Mouse (Mus musculus): ENCODE data around the gene Pbx2. TPM values are rescaled to one million over a fixed set of nuclear protein-coding genes. Genes with fewer than 3 reads are reported as not detected.
A peak's percentile ranks its signal among the peaks of the same experiment; 100 is the strongest.

Pbx2 gene
- polyA plus RNA-seq, 1 experiment from 2014 or later, result 4.8 TPM

DNA sequence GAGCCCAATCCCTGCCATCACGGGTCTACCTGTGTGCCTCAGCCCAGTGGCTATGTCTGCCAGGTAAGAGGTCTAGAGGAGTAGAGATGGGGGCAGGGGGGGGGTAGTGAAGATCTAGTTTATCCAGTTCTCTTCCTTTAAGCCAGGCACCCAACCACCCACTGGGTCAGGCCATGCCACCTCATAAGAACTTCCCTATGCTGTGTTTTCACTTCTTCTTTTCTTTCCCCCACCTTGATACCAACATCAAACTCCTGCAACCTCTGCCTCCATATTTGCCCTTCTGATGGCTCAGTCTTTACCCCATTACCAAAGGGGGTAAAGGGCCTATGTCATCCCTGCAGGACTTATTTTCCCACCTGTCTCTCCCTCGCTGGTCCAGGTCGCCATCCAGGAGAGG, 13.0 kb upstream of the Pbx2 start:
- Histone ChIP-seq H3K4me3 (no peak overlapping the region), H3K27ac (no peak overlapping the region), H3K4me2 (no peak overlapping the region), H3K9ac (no peak overlapping the region), H3K4me1 (replicated peaks) (no peaks in the 10 kb centered on the region), H3K36me3 (no peaks in the 10 kb centered on the region), H3K27me3 (no peaks in the 10 kb centered on the region), H3K9me3 (replicated peaks) (no peaks in the 10 kb centered on the region)
- no peak for ATAC-seq (replicated peaks; ENCODE audit: insufficient number of reproducible peaks, insufficient read depth, low FRiP score, low read depth)
- WGBS, result 91% methylated on average over 3 of the region's 3 CpGs

DNA sequence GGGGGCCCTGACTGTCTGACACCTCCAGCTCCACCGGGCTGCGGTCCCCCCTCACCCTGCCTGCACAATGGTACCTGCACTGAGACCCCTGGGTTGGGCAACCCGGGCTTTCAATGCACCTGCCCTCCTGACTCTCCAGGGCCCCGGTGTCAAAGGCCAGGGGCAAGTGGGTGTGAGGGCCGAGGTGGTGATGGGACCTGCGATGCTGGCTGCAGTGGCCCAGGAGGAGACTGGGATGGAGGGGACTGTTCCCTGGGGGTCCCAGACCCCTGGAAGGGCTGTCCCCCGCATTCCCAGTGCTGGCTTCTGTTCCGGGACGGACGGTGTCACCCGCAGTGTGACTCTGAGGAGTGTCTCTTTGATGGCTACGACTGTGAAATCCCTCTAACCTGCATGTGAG, 8.5 kb upstream of the Pbx2 start:
- H3K27me3 ChIP-seq, result peaks cover 3% of the 10 kb centered on the region; the same call in 1 of the 2 replicates
- no peak overlapping the region for H3K27ac ChIP-seq
- H3K4me1 ChIP-seq (replicated peaks), result peaks cover 13% of the 10 kb centered on the region
- H3K4me3 ChIP-seq, result no peak overlapping the region
- H3K36me3 ChIP-seq, result no peaks in the 10 kb centered on the region
- H3K4me2 ChIP-seq, result no peak overlapping the region
- no peak for ATAC-seq (replicated peaks; ENCODE audit: insufficient number of reproducible peaks, insufficient read depth, low FRiP score, low read depth)
- 76% methylated on average over 12 of the region's 12 CpGs for WGBS
- H3K9me3 ChIP-seq (replicated peaks), result no peaks in the 10 kb centered on the region
- H3K9ac ChIP-seq, result no peak overlapping the region

DNA sequence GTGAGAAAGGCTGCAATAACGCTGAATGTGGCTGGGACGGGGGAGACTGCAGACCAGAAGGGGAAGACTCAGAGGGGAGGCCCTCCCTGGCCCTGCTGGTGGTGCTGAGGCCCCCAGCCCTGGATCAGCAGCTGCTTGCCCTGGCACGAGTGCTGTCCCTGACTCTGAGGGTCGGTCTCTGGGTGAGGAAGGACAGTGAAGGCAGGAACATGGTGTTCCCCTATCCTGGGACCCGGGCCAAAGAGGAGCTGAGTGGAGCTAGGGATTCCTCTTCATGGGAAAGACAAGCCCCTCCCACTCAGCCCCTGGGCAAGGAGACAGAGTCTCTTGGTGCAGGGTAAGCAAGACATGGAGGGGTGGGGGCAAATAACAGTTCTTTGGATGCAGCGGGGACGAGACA, 7.7 kb upstream of the Pbx2 start:
- no peak for ATAC-seq (replicated peaks; ENCODE audit: insufficient number of reproducible peaks, insufficient read depth, low FRiP score, low read depth)
- Histone ChIP-seq H3K4me3 (no peak overlapping the region), H3K27ac (no peak overlapping the region), H3K4me2 (no peak overlapping the region), H3K27me3 (peaks cover 3% of the 10 kb centered on the region; the same call in 1 of the 2 replicates), H3K36me3 (no peaks in the 10 kb centered on the region), H3K9ac (no peak overlapping the region), H3K4me1 (replicated peaks) (peaks cover 19% of the 10 kb centered on the region), H3K9me3 (replicated peaks) (no peaks in the 10 kb centered on the region)
- 66% methylated on average over 7 of the region's 7 CpGs for WGBS

DNA sequence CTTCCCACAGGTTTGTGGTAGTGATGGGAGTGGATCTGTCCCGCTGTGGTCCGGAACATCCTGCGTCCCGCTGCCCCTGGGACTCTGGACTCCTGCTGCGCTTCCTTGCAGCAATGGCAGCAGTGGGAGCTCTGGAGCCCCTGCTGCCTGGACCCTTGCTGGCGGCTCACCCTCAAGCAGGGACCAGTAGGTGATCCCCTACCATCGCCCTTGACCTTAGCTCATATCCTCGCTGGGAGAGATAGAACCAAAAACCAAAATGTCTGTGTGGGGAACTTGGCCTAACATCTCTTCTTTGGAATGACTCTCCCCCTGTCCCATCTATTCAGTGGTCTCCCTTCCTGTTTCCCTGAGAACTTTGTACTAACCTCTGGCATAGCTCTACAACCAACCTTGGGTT, 7.2 kb upstream of the Pbx2 start:
- Histone ChIP-seq H3K4me2 (no peak overlapping the region), H3K4me3 (no peak overlapping the region), H3K27ac (no peak overlapping the region), H3K9me3 (replicated peaks) (no peaks in the 10 kb centered on the region), H3K27me3 (peaks cover 3% of the 10 kb centered on the region; the same call in 1 of the 2 replicates), H3K4me1 (replicated peaks) (peaks cover 23% of the 10 kb centered on the region), H3K9ac (no peak overlapping the region), H3K36me3 (no peaks in the 10 kb centered on the region)
- ATAC-seq (replicated peaks; ENCODE audit: insufficient number of reproducible peaks, insufficient read depth, low FRiP score, low read depth), result no peak
- 88% methylated on average over 8 of the region's 8 CpGs for WGBS

DNA sequence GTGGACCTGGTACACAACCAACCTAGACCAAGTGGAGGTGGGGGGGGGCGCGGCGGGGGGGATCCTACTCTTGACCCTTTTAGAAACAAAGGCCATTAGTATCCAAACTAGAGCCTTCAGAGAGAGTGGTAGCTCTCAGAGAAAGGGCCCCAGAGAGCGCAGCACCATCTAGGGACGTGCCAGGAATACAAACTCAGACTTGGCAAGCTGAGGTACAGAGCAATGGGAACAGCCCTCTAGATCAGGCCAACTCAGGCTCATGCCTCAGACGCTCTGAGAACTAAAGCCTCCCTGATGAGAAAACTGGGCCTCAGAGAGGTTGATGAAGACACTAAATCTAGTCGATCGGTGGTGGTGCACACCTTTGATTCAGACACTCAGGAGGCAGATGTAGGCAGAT, 5.9 kb upstream of the Pbx2 start:
- Histone ChIP-seq H3K27me3 (peaks cover 3% of the 10 kb centered on the region; the same call in 1 of the 2 replicates), H3K4me2 (no peak overlapping the region), H3K9ac (no peak overlapping the region), H3K4me1 (replicated peaks) (peaks cover 35% of the 10 kb centered on the region), H3K27ac (no peak overlapping the region), H3K4me3 (no peak overlapping the region), H3K9me3 (replicated peaks) (no peaks in the 10 kb centered on the region), H3K36me3 (no peaks in the 10 kb centered on the region)
- 89% methylated on average over 8 of the region's 8 CpGs for WGBS
- no peak for ATAC-seq (replicated peaks; ENCODE audit: insufficient number of reproducible peaks, insufficient read depth, low FRiP score, low read depth)

DNA sequence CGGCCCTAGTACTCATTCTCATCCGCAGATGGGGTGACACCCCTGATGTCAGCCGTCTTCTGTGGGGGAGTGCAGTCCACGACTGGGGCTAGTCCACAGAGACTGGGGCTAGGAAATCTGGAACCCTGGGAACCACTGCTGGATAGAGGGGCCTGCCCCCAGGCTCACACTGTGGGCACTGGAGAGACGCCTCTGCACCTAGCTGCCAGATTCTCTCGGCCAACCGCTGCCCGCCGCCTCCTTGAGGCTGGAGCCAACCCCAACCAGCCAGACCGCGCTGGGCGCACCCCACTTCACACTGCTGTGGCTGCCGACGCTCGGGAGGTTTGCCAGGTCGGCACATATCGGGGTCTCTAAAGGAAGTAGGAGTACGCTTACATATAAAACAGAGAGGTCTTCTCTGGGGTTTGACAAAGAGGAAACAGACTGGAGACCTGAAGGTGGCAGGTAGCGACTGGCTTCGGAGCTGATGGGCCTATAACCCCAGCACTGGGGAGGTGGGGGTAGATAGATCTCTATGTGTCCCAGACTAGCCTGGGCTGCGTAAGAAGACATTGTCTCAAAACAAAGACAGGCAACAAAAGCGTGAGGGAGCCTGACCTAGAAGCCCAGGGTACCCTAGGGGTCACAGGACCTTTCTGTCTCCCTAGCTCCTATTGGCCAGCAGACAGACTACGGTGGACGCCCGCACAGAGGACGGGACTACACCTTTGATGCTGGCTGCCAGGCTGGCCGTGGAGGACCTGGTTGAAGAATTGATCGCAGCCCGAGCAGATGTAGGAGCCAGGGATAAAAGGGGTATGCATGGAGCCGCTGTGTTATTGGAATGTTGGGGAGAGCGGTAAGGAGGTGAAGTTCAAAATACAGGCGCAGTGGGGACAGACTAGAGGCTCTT, 4.9 kb upstream of the Pbx2 start:
- Histone ChIP-seq H3K27ac (peak overlapping the region; percentile 98), H3K36me3 (no peaks in the 10 kb centered on the region), H3K9me3 (replicated peaks) (no peaks in the 10 kb centered on the region), H3K4me3 (peak overlapping the region; percentile 78), H3K27me3 (peaks cover 3% of the 10 kb centered on the region; the same call in 1 of the 2 replicates), H3K9ac (peak overlapping the region; percentile 82), H3K4me1 (replicated peaks) (peaks cover 45% of the 10 kb centered on the region), H3K4me2 (peak overlapping the region; percentile 96)
- no peak for ATAC-seq (replicated peaks; ENCODE audit: insufficient number of reproducible peaks, insufficient read depth, low FRiP score, low read depth)
- WGBS, result 33% methylated on average over 32 of the region's 32 CpGs

DNA sequence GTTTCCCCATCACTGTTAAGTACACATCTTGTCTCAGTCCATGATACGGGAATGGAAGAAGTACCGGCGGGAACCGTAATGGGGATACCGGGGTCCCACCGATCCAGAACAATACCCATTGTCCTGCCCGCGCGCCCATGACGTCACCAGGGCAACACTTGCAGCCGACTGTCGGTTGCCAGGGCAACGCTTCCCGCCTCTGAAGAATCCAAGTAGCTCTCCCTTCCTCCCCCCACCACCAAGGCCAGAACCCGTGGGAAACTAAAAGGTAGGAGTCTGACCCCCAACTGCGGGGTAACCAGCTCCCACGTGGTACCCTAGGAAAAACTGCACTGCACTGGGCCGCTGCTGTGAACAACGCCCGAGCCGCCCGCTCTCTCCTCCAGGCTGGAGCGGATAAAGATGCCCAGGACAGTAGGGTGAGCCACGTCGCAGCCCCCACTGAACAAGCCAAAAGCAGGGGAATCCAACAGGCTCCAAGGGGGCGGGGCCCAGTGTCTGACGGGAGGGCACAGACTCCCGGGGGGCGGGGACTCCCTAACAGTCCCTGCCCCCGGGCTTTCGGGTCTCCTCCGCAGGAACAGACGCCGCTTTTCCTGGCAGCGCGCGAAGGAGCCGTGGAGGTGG, 4.2 kb upstream of the Pbx2 start:
- Histone ChIP-seq H3K36me3 (no peaks in the 10 kb centered on the region), H3K4me2 (peak overlapping the region; percentile 96), H3K9ac (peak overlapping the region; percentile 82), H3K4me3 (peak overlapping the region; percentile 78), H3K27ac (peak overlapping the region; percentile 98), H3K4me1 (replicated peaks) (peaks cover 51% of the 10 kb centered on the region), H3K27me3 (peaks cover 3% of the 10 kb centered on the region; the same call in 1 of the 2 replicates), H3K9me3 (replicated peaks) (no peaks in the 10 kb centered on the region)
- ATAC-seq (replicated peaks; ENCODE audit: insufficient number of reproducible peaks, insufficient read depth, low FRiP score, low read depth), result peak; percentile 80
- WGBS, result under 1% methylated on average over 38 of the region's 38 CpGs

DNA sequence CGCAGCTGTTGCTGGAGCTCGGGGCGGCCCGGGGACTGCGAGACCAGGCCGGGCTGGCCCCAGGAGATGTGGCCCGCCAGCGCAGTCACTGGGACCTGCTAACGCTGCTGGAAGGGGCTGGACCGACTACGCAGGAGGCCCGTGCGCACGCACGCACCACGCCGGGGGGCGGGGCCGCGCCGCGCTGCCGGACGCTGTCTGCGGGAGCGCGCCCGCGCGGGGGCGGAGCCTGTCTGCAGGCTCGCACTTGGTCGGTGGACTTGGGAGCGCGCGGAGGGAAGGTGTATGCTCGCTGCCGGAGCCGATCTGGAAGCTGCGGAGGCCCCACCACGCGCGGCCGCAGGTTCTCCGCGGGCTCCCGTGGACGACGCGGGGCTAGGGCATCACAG, 3.6 kb upstream of the Pbx2 start:
- Histone ChIP-seq H3K4me3 (peak overlapping the region; percentile 78), H3K4me1 (replicated peaks) (peaks cover 51% of the 10 kb centered on the region)
- WGBS, result under 1% methylated on average over 50 of the region's 50 CpGs

DNA sequence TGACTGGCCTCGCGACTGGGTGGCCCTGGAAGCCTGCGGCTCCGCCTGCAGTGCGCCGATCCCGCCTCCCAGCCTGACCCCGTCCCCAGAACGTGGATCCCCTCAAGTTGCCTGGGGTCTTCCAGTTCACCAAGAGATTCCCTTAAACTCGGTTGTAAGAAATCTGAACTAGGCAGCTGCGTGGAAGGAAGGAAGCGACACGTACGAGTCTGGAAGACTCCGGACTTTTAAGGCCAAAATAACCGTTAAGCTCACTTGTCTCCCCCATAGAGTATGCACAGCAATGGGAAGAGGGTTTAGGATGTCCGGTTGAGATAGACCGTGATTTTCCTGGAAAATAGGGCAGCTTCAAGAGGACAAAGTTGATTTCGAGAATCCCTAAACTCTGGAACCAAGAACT, 3.3 kb upstream of the Pbx2 start:
- H3K9me3 ChIP-seq (replicated peaks), result no peaks in the 10 kb centered on the region
- H3K27me3 ChIP-seq, result peaks cover 3% of the 10 kb centered on the region; the same call in 1 of the 2 replicates
- peak overlapping the region; percentile 78 for H3K4me3 ChIP-seq
- H3K27ac ChIP-seq, result peak overlapping the region; percentile 98
- peaks cover 51% of the 10 kb centered on the region for H3K4me1 ChIP-seq (replicated peaks)
- peak overlapping the region; percentile 96 for H3K4me2 ChIP-seq
- H3K9ac ChIP-seq, result peak overlapping the region; percentile 82
- no peaks in the 10 kb centered on the region for H3K36me3 ChIP-seq
- no peak for ATAC-seq (replicated peaks; ENCODE audit: insufficient number of reproducible peaks, insufficient read depth, low FRiP score, low read depth)
- WGBS, result 2% methylated on average over 19 of the region's 19 CpGs

More for the DNA sequence above, 3.6 kb upstream of the Pbx2 start:
- Histone ChIP-seq H3K9ac (peak overlapping the region; percentile 82), H3K9me3 (replicated peaks) (no peaks in the 10 kb centered on the region), H3K36me3 (no peaks in the 10 kb centered on the region), H3K4me2 (peak overlapping the region; percentile 96), H3K27me3 (peaks cover 3% of the 10 kb centered on the region; the same call in 1 of the 2 replicates), H3K27ac (peak overlapping the region; percentile 98)
- peak; percentile 84 for ATAC-seq (replicated peaks; ENCODE audit: insufficient number of reproducible peaks, insufficient read depth, low FRiP score, low read depth)

DNA sequence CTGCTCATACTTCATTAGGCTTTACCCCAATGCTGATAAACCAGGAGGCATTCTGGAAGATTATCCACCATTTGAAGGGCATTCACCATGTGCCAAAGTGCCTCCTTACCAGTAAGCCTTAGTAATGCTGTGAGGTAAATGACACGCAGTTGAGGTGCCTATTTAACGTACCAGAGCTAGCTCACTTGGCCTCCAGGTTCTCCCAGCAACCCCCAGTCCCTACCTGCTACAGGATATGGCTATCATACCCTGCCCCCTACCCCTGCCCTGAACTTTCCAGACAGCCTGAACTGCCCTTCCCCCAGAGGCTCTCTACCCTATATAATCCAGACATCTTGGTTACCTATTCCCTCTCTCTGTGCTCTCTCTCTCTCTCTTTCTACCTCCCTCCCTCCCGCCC, 2.3 kb upstream of the Pbx2 start:
- H3K27ac ChIP-seq, result 0 out of 2 replicates have a peak overlapping the region, but pooled peaks have one; percentile 25
- H3K36me3 ChIP-seq, result no peaks in the 10 kb centered on the region
- H3K4me1 ChIP-seq (replicated peaks), result peaks cover 60% of the 10 kb centered on the region
- no peak overlapping the region for H3K9ac ChIP-seq
- peak overlapping the region; percentile 96; the same call in 1 of the 2 replicates for H3K4me2 ChIP-seq
- H3K4me3 ChIP-seq, result peak overlapping the region; percentile 78; the same call in 1 of the 2 replicates
- peaks cover 3% of the 10 kb centered on the region; the same call in 1 of the 2 replicates for H3K27me3 ChIP-seq
- ATAC-seq (replicated peaks; ENCODE audit: insufficient number of reproducible peaks, insufficient read depth, low FRiP score, low read depth), result no peak
- WGBS, result 69% methylated on average over 3 of the region's 3 CpGs
- no peaks in the 10 kb centered on the region for H3K9me3 ChIP-seq (replicated peaks)

DNA sequence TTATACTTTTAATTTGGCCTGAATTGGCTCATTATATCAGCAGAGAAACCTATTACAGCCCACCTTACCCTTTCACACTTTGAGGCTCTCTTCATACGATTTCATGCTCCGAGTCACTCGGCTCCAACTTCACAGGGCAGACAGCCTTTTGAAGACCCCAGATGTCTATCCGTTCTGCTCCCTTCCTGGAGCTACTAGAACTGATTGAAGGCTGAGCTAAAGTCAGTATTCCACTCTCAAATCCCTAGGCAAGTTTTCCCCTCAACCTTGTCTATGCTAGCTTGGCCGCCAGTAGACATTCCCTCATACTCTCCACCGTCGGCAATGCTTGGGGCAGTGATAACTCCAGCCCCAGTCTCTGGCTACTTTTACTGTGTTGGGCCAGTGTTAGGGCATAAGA, 1.9 kb upstream of the Pbx2 start:
- Histone ChIP-seq H3K27me3 (peaks cover 3% of the 10 kb centered on the region; the same call in 1 of the 2 replicates), H3K4me1 (replicated peaks) (peaks cover 65% of the 10 kb centered on the region), H3K4me2 (peak overlapping the region; percentile 96), H3K4me3 (peak overlapping the region; percentile 95), H3K9me3 (replicated peaks) (no peaks in the 10 kb centered on the region), H3K36me3 (no peaks in the 10 kb centered on the region; the same call in 1 of the 2 replicates), H3K27ac (peak overlapping the region; percentile 98), H3K9ac (no peak overlapping the region)
- no peak for ATAC-seq (replicated peaks; ENCODE audit: insufficient number of reproducible peaks, insufficient read depth, low FRiP score, low read depth)
- WGBS, result 31% methylated on average over 7 of the region's 7 CpGs
